Mouse (Mus musculus) liver, postnatal 0 days (tissue): ENCODE measurements around the gene Gm5294.

Experiments
- CTCF ChIP-seq: sonication (generic); IDR thresholded peaks from 2 replicates; pipeline ENCODE4 v1.5.1; 2016; ENCODE audit warnings: antibody characterized with exemption, low read depth
- EP300 ChIP-seq: IDR thresholded peaks from 2 replicates; pipeline ENCODE4 v1.6.1; 2016; ENCODE audit warnings: antibody characterized with exemption, low read depth, mild to moderate bottlenecking

GRCm38 (mm10) chr5:138843168-138843824, 23.4 kb downstream of the Gm5294 start:
- TF ChIP-seq CTCF (no peak), EP300 (no peak)
